Mouse (Mus musculus): ENCODE results near the gene Rnf207.

GRCm38 (mm10) chr4:152264177-152264530 is 54.6 kb downstream of the Rnf207 start:
- no peak for TF ChIP-seq CTCF (IDR thresholded peaks at IDR 0.05; ENCODE audit: insufficient read depth, low read depth, low read length)
- no peak for TF ChIP-seq POLR2A (IDR thresholded peaks at IDR 0.05; ENCODE audit: insufficient read depth, low read depth, low read length)
